24 mouse cellular contexts compared by ENCODE assay signal in the genomic region with DNA sequence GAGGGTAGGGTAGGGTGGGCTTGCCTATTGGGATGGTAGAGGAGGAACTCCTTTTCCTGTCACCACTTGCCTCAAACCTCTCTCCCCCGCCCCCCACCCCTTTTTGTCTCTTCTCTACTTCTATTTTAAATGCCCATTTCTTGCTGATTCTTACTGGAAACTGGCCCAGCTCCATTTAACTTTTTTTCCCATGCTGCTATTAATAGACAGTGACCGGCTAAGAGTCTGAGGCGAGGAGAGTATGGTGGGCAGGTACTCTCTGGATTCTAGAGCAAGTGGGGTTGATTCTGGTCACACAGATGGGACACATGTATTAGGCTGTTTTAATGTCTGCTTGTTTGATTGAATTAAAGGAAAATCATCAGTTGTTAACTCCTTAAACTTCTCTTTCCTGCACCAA.
DNase-seq lines count a peak whose midpoint lies in the region; ATAC-seq and TF ChIP-seq lines count a peak whose summit lies in the region.
"Had no signal": no experiment of that assay in that cellular context is flagged by ENCODE, and none has a peak within 500 bp of the region (broad histone marks: within the 10 kb centered on the region; RNA-seq: fewer than 3 reads in every experiment).

No protein-coding gene starts in this region.

- H3K36me3 ChIP-seq in megakaryocyte, embryonic 14.5 days (replicated peaks; ENCODE audit: low read length), result peaks cover 34% of the 10 kb centered on the region
- no peaks in the 10 kb centered on the region for H3K36me3 ChIP-seq in macrophage (ENCODE audit: inconsistent target)
- H3K36me3 ChIP-seq: liver, embryonic 12.5 days; midbrain, embryonic 10.5 days; neural tube, embryonic 12.5 days had no signal

- no peak overlapping the region for H3K4me3 ChIP-seq in gastrocnemius, adult 2 months
- peak overlapping the region; percentile 84 for H3K4me3 ChIP-seq in megakaryocyte, embryonic 14.5 days (replicated peaks)
- H3K4me3 ChIP-seq in macrophage (ENCODE audit: inconsistent target), result no peak overlapping the region
- H3K4me3 ChIP-seq: layer of hippocampus, adult 2 months; liver, embryonic 12.5 days; midbrain, embryonic 10.5 days; neural tube, embryonic 12.5 days had no signal

- H3K27ac ChIP-seq in gastrocnemius, adult 2 months, result peak overlapping the region; percentile 77
- peak overlapping the region; percentile 79 for H3K27ac ChIP-seq in macrophage
- H3K27ac ChIP-seq: liver, embryonic 12.5 days; neural tube, embryonic 12.5 days had no signal

- no peaks in the 10 kb centered on the region for H3K27me3 ChIP-seq in megakaryocyte, embryonic 14.5 days (replicated peaks)
- H3K27me3 ChIP-seq: liver, embryonic 12.5 days; neural tube, embryonic 12.5 days had no signal

- no peak for TF ChIP-seq CTCF in gastrocnemius, adult 2 months (IDR thresholded peaks at IDR 0.05)

- H3K9me3 ChIP-seq in megakaryocyte, embryonic 14.5 days, result no peaks in the 10 kb centered on the region; the same call in 1 of the 2 replicates
- H3K9me3 ChIP-seq: liver, embryonic 12.5 days; midbrain, embryonic 10.5 days; neural tube, embryonic 12.5 days had no signal

- H3K4me1 ChIP-seq in megakaryocyte, embryonic 14.5 days, result peaks cover 91% of the 10 kb centered on the region

- peaks cover 22% of the 10 kb centered on the region for H3K79me2 ChIP-seq in macrophage (ENCODE audit: inconsistent target)

- no peak for ATAC-seq in megakaryocyte, adult 5-6 weeks (ENCODE audit: poor library complexity, severe bottlenecking)
- ATAC-seq: forebrain, embryonic 14.5 days; hindbrain, embryonic 16.5 days; liver, embryonic 12.5 days; liver, postnatal 0 days; midbrain, embryonic 16.5 days had no signal

- intact Hi-C loops in gastrocnemius, adult 2 months (cut with DNase I), result loop anchor here (2.0 kb wide), 1 partner anchor 19 kb away; no protein-coding TSS in a partner anchor

- DNase-seq in gastrocnemius, adult 2 months, result no peak
- DNase-seq in gastrocnemius, adult 8-10 months (ENCODE audit: low spot score in 2 of 2), result no peak
- DNase-seq in urinary bladder, adult 18-20 months (ENCODE audit: low spot score in 2 of 2), result no peak
- DNase-seq in cerebellum, postnatal 10 days, result no peak
- DNase-seq: cerebellum, adult 8-10 months; cerebellum, postnatal 36 days; heart, postnatal 14 days; kidney, adult 18-20 months; kidney, postnatal 36 days; liver, postnatal 0 days; lung, postnatal 4 days; right cerebral cortex, postnatal 4 days; thymus, adult 2 months; thymus, postnatal 4 days had no signal

- 71% methylated on average over 3 of the region's 3 CpGs for WGBS in macrophage (ENCODE audit: missing documents)
